Mouse (Mus musculus) liver, postnatal 0 days (tissue): ENCODE data around the gene Tbkbp1.

Experiments used
- CTCF ChIP-seq: sonication (generic); IDR thresholded peaks from 2 replicates; pipeline ENCODE4 v1.5.1; 2016; ENCODE audit warnings: antibody characterized with exemption, low read depth
- EP300 ChIP-seq: IDR thresholded peaks from 2 replicates; pipeline ENCODE4 v1.6.1; 2016; ENCODE audit warnings: antibody characterized with exemption, low read depth, mild to moderate bottlenecking

GRCm38 (mm10) chr11:97098791-97099190, 52.5 kb downstream of the Tbkbp1 start:
- TF ChIP-seq CTCF (no peak), EP300 (no peak)
